Mouse (Mus musculus) midbrain, postnatal 0 days (tissue): Measurements from ENCODE around the gene Grwd1. TPM values are rescaled to one million over a fixed set of nuclear protein-coding genes. Genes with fewer than 3 reads are reported as not detected.

Source experiments
- ATAC-seq: fragments of 200-750 bp; cut with Nextera tagmentation; 2 replicates; pipeline ENCODE4 v1.8.0; 2017; ENCODE audit warnings: moderate number of reproducible peaks, mild to moderate bottlenecking, moderate TSS enrichment, moderate library complexity; ENCODE audit not compliant: low FRiP score
- DNase-seq: peaks from one replicate; pipeline ENCODE4 v3.0.0-alpha.2; 2015; ENCODE audit warnings: low spot score
- H3K27ac ChIP-seq: fragments of 300-500 bp; sonication (generic); 2 replicates; pipeline ENCODE4 v1.5.1; 2014; ENCODE audit warnings: low read depth, mild to moderate bottlenecking, low read length, mixed read lengths
- H3K27me3 ChIP-seq: fragments of 300-500 bp; sonication (generic); 2 replicates; pipeline ENCODE4 v1.6.1; 2014; ENCODE audit warnings: low read length, control low read depth, mixed read lengths; ENCODE audit not compliant: insufficient read depth
- H3K36me3 ChIP-seq: fragments of 300-500 bp; sonication (generic); 2 replicates; pipeline ENCODE4 v1.6.1; 2014; ENCODE audit warnings: low read length, control low read depth, mixed read lengths; ENCODE audit not compliant: insufficient read depth
- H3K4me1 ChIP-seq: fragments of 300-500 bp; sonication (generic); 2 replicates; pipeline ENCODE4 v1.6.1; 2014; ENCODE audit warnings: mild to moderate bottlenecking, control low read depth, antibody characterized with exemption, low read length, mixed read lengths; ENCODE audit not compliant: insufficient read depth
- H3K4me2 ChIP-seq: fragments of 300-500 bp; sonication (generic); 2 replicates; pipeline ENCODE4 v1.6.1; 2014; ENCODE audit warnings: low read depth, mild to moderate bottlenecking, low read length, mixed read lengths; ENCODE audit not compliant: poor library complexity, severe bottlenecking
- H3K4me3 ChIP-seq: fragments of 300-500 bp; sonication (generic); 2 replicates; pipeline ENCODE4 v1.5.1; 2014; ENCODE audit warnings: low read depth, mild to moderate bottlenecking, low read length, moderate library complexity
- H3K9ac ChIP-seq: fragments of 300-500 bp; sonication (generic); replicated peaks from 2 replicates; pipeline ENCODE4 v1.6.1; 2014; ENCODE audit warnings: mild to moderate bottlenecking, low read length, moderate library complexity, mixed read lengths; ENCODE audit not compliant: poor library complexity, severe bottlenecking
- H3K9me3 ChIP-seq: fragments of 300-500 bp; sonication (generic); 2 replicates; pipeline ENCODE4 v1.6.1; 2016; ENCODE audit warnings: low read length, control low read depth
- CTCF ChIP-seq: IDR thresholded peaks from 2 replicates; pipeline ENCODE4 v1.5.1; 2016; ENCODE audit warnings: antibody characterized with exemption, mild to moderate bottlenecking
- WGBS: fragments of 180-500 bp; shearing (Covaris S2); extraction: QIAGEN DNeasy Blood & Tissue Kit; methylation state at CpG from one replicate; pipeline ENCODE4 v1.1.7; 2014; 5-methylcytosine and 5-hydroxymethylcytosine counted together
- polyA plus RNA-seq: library from polyadenylated mRNA; unstranded; fragments of >200 nt; fragmentation: Nextera tagmentation; extraction: Ambion mirVana; gene quantifications from 2 replicates; pipeline ENCODE4 v1.2.1, GENCODE M21; 2015
- total RNA-seq: library from RNA; depleted of rRNA; stranded (reverse); fragments of >200 nt; gene quantifications from 2 replicates; pipeline ENCODE4 v1.2.3, GENCODE M21; 2014

Grwd1 gene
- total and polyA plus RNA-seq, 2 experiments from 2014 or later: 31.3 to 48.7 TPM

- Histone ChIP-seq H3K4me1 (peaks cover 3% of the 10 kb centered on the region; the same call in 1 of the 2 replicates), H3K27ac (no peak overlapping the region), H3K9me3 (no peaks in the 10 kb centered on the region), H3K9ac (no peak overlapping the region), H3K4me2 (peak overlapping the region; percentile 36; the same call in 1 of the 2 replicates), H3K4me3 (peak overlapping the region; percentile 25; the same call in 1 of the 2 replicates), H3K27me3 (peaks cover 28% of the 10 kb centered on the region), H3K36me3 (peaks cover 29% of the 10 kb centered on the region)
- TF ChIP-seq CTCF: no peak
- 9% methylated on average over 28 of the region's 30 CpGs for WGBS
- no peak for DNase-seq
- ATAC-seq: no peak
Observed at GRCm38 (mm10) chr7:45832428-45832827, 1.7 kb upstream of the Grwd1 start.

- peak overlapping the region; percentile 79 for H3K4me3 ChIP-seq
- DNase-seq (no peak), ATAC-seq (peak; percentile 11; the same call in 1 of the 2 replicates)
- peaks cover 42% of the 10 kb centered on the region for H3K36me3 ChIP-seq
- no peak for TF ChIP-seq CTCF
- 18% methylated on average over 5 of the region's 5 CpGs for WGBS
- H3K4me1 ChIP-seq: peaks cover 3% of the 10 kb centered on the region; the same call in 1 of the 2 replicates
- peak overlapping the region; percentile 77 for H3K27ac ChIP-seq
- H3K4me2 ChIP-seq: peak overlapping the region; percentile 88
- H3K9ac ChIP-seq: 0 out of 2 replicates have a peak overlapping the region, but pooled peaks have one; percentile 58
- H3K27me3 ChIP-seq: peaks cover 28% of the 10 kb centered on the region
- no peaks in the 10 kb centered on the region for H3K9me3 ChIP-seq
Observed at GRCm38 (mm10) chr7:45831128-45831525, 383 bp upstream of the Grwd1 start.

GRCm38 (mm10) chr7:45826631-45827030 lies 4.1 kb downstream of the Grwd1 start:
- Histone ChIP-seq H3K27ac (no peak overlapping the region), H3K9ac (no peak overlapping the region), H3K27me3 (no peaks in the 10 kb centered on the region), H3K36me3 (peaks cover 50% of the 10 kb centered on the region), H3K9me3 (no peaks in the 10 kb centered on the region), H3K4me3 (no peak overlapping the region), H3K4me1 (peaks cover 3% of the 10 kb centered on the region; the same call in 1 of the 2 replicates), H3K4me2 (no peak overlapping the region)
- ATAC-seq (no peak), DNase-seq (no peak)
- WGBS: 93% methylated on average over 7 of the region's 7 CpGs
- TF ChIP-seq CTCF: no peak

- DNase-seq: no peak
- Histone ChIP-seq H3K4me3 (no peak within 1 kb of the TSS), H3K27me3 (no peaks in the 10 kb centered on the region), H3K9me3 (no peaks in the 10 kb centered on the region), H3K9ac (0 out of 2 replicates have a peak within 1 kb of the TSS, but pooled peaks have one; percentile 4), H3K27ac (no peak within 1 kb of the TSS), H3K4me2 (no peak within 1 kb of the TSS), H3K36me3 (peaks cover 50% of the 10 kb centered on the region), H3K4me1 (no peaks in the 10 kb centered on the region; the same call in 1 of the 2 replicates)
- no peak for ATAC-seq
- WGBS: 66% methylated on average over 7 of the region's 7 CpGs
- TF ChIP-seq CTCF: no peak
Observed at GRCm38 (mm10) chr7:45824598-45824997, 6.1 kb downstream of the Grwd1 start, which contains the start of gene Kcnj14. Gene Kcnj14, minus strand, starts transcription at chr7:45824782.

- ATAC-seq: no peak
- DNase-seq: no peak
- TF ChIP-seq CTCF: no peak
Observed at GRCm38 (mm10) chr7:45820913-45821312, 9.8 kb downstream of the Grwd1 start.

GRCm38 (mm10) chr7:45819843-45820242 lies 10.9 kb downstream of the Grwd1 start:
- no peak overlapping the region for H3K4me2 ChIP-seq
- H3K9me3 ChIP-seq: no peaks in the 10 kb centered on the region
- H3K9ac ChIP-seq: no peak overlapping the region
- peaks cover 12% of the 10 kb centered on the region for H3K36me3 ChIP-seq
- H3K27ac ChIP-seq: no peak overlapping the region
- 15% methylated on average over 25 of the region's 25 CpGs for WGBS
- no peaks in the 10 kb centered on the region for H3K27me3 ChIP-seq
- no peak for ATAC-seq
- DNase-seq: no peak
- TF ChIP-seq CTCF: no peak
- no peak overlapping the region for H3K4me3 ChIP-seq
- H3K4me1 ChIP-seq: peaks cover 7% of the 10 kb centered on the region

More at GRCm38 (mm10) chr7:45820913-45821312, 9.8 kb downstream of the Grwd1 start:
- Histone ChIP-seq H3K36me3 (peaks cover 22% of the 10 kb centered on the region), H3K9ac (no peak overlapping the region), H3K27me3 (no peaks in the 10 kb centered on the region), H3K27ac (no peak overlapping the region), H3K9me3 (no peaks in the 10 kb centered on the region), H3K4me3 (no peak overlapping the region), H3K4me2 (no peak overlapping the region), H3K4me1 (no peaks in the 10 kb centered on the region)
